Mouse (Mus musculus): ENCODE data around the gene Gm8011. TPM values are rescaled to one million over a fixed set of nuclear protein-coding genes. Genes with fewer than 3 reads are reported as not detected.
"Not testable (repeated sequence)": the region's sequence is repeated elsewhere in the genome, so short reads cannot be mapped to it uniquely, and the experiment has no call there.

The Gm8011 gene
- polyA plus RNA-seq (2015; fragmentation: Nextera tagmentation; extraction: Ambion mirVana) = not detected in 2 replicates

DNA sequence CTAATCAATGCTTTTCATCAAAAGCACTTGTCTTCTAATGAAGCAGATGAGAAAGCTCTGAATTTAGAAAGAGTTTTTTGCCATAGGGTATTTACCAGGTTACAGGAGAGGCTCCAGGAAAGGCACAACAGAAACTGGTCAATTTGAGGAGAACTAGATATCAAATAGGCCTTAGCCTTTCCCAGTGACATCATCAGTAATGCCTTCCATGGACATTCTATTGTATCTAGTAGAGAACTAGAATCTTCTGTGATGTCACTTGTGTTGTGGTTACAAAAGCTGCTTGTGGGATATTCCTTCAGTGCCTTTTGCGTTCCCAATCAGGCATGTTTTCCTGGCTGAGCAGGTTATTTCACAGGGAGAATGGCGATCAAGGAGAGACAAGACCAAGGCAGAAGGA lies at the start of gene Gm8011:
TSS of gene Gm8011 (plus strand) at position 301 of the 400 bp plus-strand sequence.
- not testable (repeated sequence) for DNase-seq (ENCODE audit: low spot score)

DNA sequence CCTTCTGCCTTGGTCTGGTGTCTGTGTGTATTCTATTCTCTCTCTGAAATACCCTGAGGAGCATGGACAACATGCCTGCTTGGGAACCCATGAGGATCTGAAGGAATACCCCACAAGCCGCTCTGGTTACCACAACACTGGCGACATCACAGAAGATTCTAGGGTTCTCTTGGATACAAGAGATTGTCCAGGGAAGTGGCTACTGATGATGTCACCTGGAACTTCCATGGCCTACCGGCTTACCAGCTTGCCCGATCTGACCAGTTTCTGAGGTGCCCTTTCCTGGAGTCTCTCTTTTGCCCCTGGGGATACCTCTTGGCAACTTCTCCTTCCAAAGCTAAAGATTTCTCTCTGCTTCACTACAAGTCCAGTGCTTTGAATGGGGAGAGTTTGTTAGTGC lies 24.1 kb upstream of the Gm8011 start, which contains the start of gene Gm8005:
TSS of gene Gm8005 (minus strand) at position 101 of the 400 bp plus-strand sequence.
- DNase-seq (ENCODE audit: low spot score) = not testable (repeated sequence)

DNA sequence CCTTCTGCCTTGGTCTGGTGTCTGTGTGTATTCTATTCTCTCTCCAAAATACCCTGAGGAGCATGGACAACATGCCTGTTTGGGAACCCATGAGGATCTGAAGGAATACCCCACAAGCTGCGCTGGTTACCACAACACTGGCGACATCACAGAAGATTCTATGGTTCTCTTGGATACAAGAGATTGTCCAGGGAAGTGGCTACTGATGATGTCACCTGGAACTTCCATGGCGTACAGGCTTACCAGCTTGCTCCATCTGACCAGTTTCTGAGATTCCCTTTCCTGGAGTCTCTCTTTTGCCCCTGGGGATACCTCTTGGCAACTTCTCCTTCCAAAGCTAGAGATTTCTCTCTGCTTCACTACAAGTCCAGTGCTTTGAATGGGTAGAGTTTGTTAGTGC lies 38.6 kb downstream of the Gm8011 start, which contains the start of gene Gm8020:
TSS of gene Gm8020 (minus strand) at position 101 of the 400 bp plus-strand sequence.
- not testable (repeated sequence) for DNase-seq (ENCODE audit: low spot score)

Other genes with a start within 250 kb of the Gm8011 start
- gene Gm17026, start 203.8 kb upstream of the Gm8011 start, polyA plus RNA-seq (2015; fragmentation: Nextera tagmentation; extraction: Ambion mirVana) = not detected in 2 replicates
- not detected in 2 replicates for gene Gm9611, start 166.5 kb upstream of the Gm8011 start, polyA plus RNA-seq (2015; fragmentation: Nextera tagmentation; extraction: Ambion mirVana)
- not detected in 2 replicates for gene Gm7995, start 153.7 kb upstream of the Gm8011 start, polyA plus RNA-seq (2015; fragmentation: Nextera tagmentation; extraction: Ambion mirVana)
- not detected in 2 replicates for gene Gm8005, start 24.2 kb upstream of the Gm8011 start, polyA plus RNA-seq (2015; fragmentation: Nextera tagmentation; extraction: Ambion mirVana)
- not detected in 2 replicates for gene Gm8020, start 38.5 kb downstream of the Gm8011 start, polyA plus RNA-seq (2015; fragmentation: Nextera tagmentation; extraction: Ambion mirVana)
- not detected in 2 replicates for gene Gm8024, start 60.4 kb downstream of the Gm8011 start, polyA plus RNA-seq (2015; fragmentation: Nextera tagmentation; extraction: Ambion mirVana)
- not detected in 2 replicates for gene Gm17124, start 136.0 kb downstream of the Gm8011 start, polyA plus RNA-seq (2015; fragmentation: Nextera tagmentation; extraction: Ambion mirVana)
- not detected in 2 replicates for gene Gm3633, start 178.0 kb downstream of the Gm8011 start, polyA plus RNA-seq (2015; fragmentation: Nextera tagmentation; extraction: Ambion mirVana)
- not detected in 2 replicates for gene Gm10378, start 192.1 kb downstream of the Gm8011 start, polyA plus RNA-seq (2015; fragmentation: Nextera tagmentation; extraction: Ambion mirVana)

Data from thymus, postnatal 0 days (tissue).